Mouse (Mus musculus): ENCODE data around the gene Grhl1. TPM values are rescaled to one million over a fixed set of nuclear protein-coding genes. Genes with fewer than 3 reads are reported as not detected.

The Grhl1 gene
- polyA plus RNA-seq, 1 experiment from 2014 or later, result 0.10 TPM

Other genes starting within 250 kb of the Grhl1 start
- 6.8 to 10.3 TPM (median 9.5 TPM) in 3 replicates for gene Taf1b, start 73.9 kb upstream of the Grhl1 start, polyA plus RNA-seq (2018)
- 2.1 to 3.6 TPM (median 3.3 TPM) in 3 replicates for gene Klf11, start 79.0 kb downstream of the Grhl1 start, polyA plus RNA-seq (2018)
- gene Cys1, start 109.5 kb downstream of the Grhl1 start, polyA plus RNA-seq (2018), result not detected in 3 replicates
- 1.3 to 36.1 TPM (median 10.5 TPM) in 3 replicates for gene Rrm2, start 136.0 kb downstream of the Grhl1 start, polyA plus RNA-seq (2018)